Mouse (Mus musculus) midbrain, embryonic 16.5 days (tissue): ENCODE results near the gene Me1. TPM values are rescaled to one million over a fixed set of nuclear protein-coding genes. Genes with fewer than 3 reads are reported as not detected.

Experiments used
- ATAC-seq: fragments of 200-750 bp; cut with Nextera tagmentation; 2 replicates; pipeline ENCODE4 v1.8.0; 2017; ENCODE audit warnings: moderate TSS enrichment
- H3K27ac ChIP-seq: fragments of 300-500 bp; sonication (generic); 2 replicates; pipeline ENCODE4 v1.5.1; 2014; ENCODE audit warnings: mild to moderate bottlenecking, low read length, mixed read lengths
- H3K27me3 ChIP-seq: fragments of 300-500 bp; sonication (generic); 2 replicates; pipeline ENCODE4 v1.6.1; 2014; ENCODE audit warnings: low read depth, low read length, mixed read lengths; ENCODE audit not compliant: control insufficient read depth, insufficient read depth
- H3K36me3 ChIP-seq: fragments of 300-500 bp; sonication (generic); 2 replicates; pipeline ENCODE4 v1.6.1; 2014; ENCODE audit warnings: mild to moderate bottlenecking, low read length, moderate library complexity, mixed read lengths; ENCODE audit not compliant: control insufficient read depth, insufficient read depth
- H3K4me1 ChIP-seq: fragments of 300-500 bp; sonication (generic); 2 replicates; pipeline ENCODE4 v1.6.1; 2014; ENCODE audit warnings: mild to moderate bottlenecking, low read length, mixed read lengths; ENCODE audit not compliant: control insufficient read depth, insufficient read depth
- H3K4me2 ChIP-seq: fragments of 300-500 bp; sonication (generic); 2 replicates; pipeline ENCODE4 v1.6.1; 2014; ENCODE audit warnings: mild to moderate bottlenecking, low read length, mixed read lengths
- H3K4me3 ChIP-seq: fragments of 300-500 bp; sonication (generic); 2 replicates; pipeline ENCODE4 v1.5.1; 2014; ENCODE audit warnings: low read depth, mild to moderate bottlenecking, low read length, moderate library complexity, mixed read lengths
- H3K9ac ChIP-seq: fragments of 300-500 bp; sonication (generic); 2 replicates; pipeline ENCODE4 v1.6.1; 2014; ENCODE audit warnings: low read depth, low read length, mixed read lengths
- H3K9me3 ChIP-seq: fragments of 300-500 bp; sonication (generic); replicated peaks from 2 replicates; pipeline ENCODE4 v1.6.1; 2014; ENCODE audit warnings: mild to moderate bottlenecking, low read length, mixed read lengths; ENCODE audit not compliant: control insufficient read depth, poor library complexity, severe bottlenecking
- WGBS: fragments of 180-500 bp; shearing (Covaris S2); extraction: QIAGEN DNeasy Blood & Tissue Kit; methylation state at CpG from one replicate; pipeline ENCODE4 v1.1.7; 2014; 5-methylcytosine and 5-hydroxymethylcytosine counted together
- polyA plus RNA-seq: library from polyadenylated mRNA; unstranded; fragments of >200 nt; fragmentation: Nextera tagmentation; extraction: Ambion mirVana; gene quantifications from 2 replicates; pipeline ENCODE4 v1.2.1, GENCODE M21; 2015

The Me1 gene
- polyA plus RNA-seq, 1 experiment from 2014 or later = 51.5 TPM

GRCm38 (mm10) chr9:86679843-86680417 is 15.8 kb downstream of the Me1 start:
- WGBS = 81% methylated on average over 11 of the region's 11 CpGs
- H3K4me3 ChIP-seq = no peak overlapping the region
- ATAC-seq = no peak
- H3K4me2 ChIP-seq = no peak overlapping the region
- peaks cover 3% of the 10 kb centered on the region; the same call in 1 of the 2 replicates for H3K4me1 ChIP-seq
- no peak overlapping the region for H3K27ac ChIP-seq
- H3K9ac ChIP-seq = no peak overlapping the region
- H3K27me3 ChIP-seq = no peaks in the 10 kb centered on the region
- no peaks in the 10 kb centered on the region for H3K36me3 ChIP-seq
- H3K9me3 ChIP-seq = no peaks in the 10 kb centered on the region

GRCm38 (mm10) chr9:86676246-86676645 is 19.5 kb downstream of the Me1 start:
- no peak for ATAC-seq
- Histone ChIP-seq H3K4me1 (no peaks in the 10 kb centered on the region), H3K36me3 (no peaks in the 10 kb centered on the region), H3K9ac (no peak overlapping the region), H3K4me2 (no peak overlapping the region), H3K4me3 (no peak overlapping the region), H3K27me3 (no peaks in the 10 kb centered on the region), H3K27ac (no peak overlapping the region), H3K9me3 (no peaks in the 10 kb centered on the region)
- 95% methylated on average over 3 of the region's 3 CpGs for WGBS

- WGBS = 96% methylated on average over 2 of the region's 2 CpGs
- no peaks in the 10 kb centered on the region for H3K4me1 ChIP-seq
- no peaks in the 10 kb centered on the region for H3K9me3 ChIP-seq
- no peak overlapping the region for H3K4me3 ChIP-seq
- no peak overlapping the region for H3K27ac ChIP-seq
- no peak for ATAC-seq
- no peak overlapping the region for H3K9ac ChIP-seq
- H3K27me3 ChIP-seq = no peaks in the 10 kb centered on the region
- no peaks in the 10 kb centered on the region for H3K36me3 ChIP-seq
- H3K4me2 ChIP-seq = no peak overlapping the region
Observed at GRCm38 (mm10) chr9:86675426-86675825, 20.3 kb downstream of the Me1 start.

GRCm38 (mm10) chr9:86672907-86673472 is 22.8 kb downstream of the Me1 start:
- ATAC-seq = no peak
- H3K4me1 ChIP-seq = no peaks in the 10 kb centered on the region
- H3K27ac ChIP-seq = no peak overlapping the region
- WGBS = 76% methylated on average over 5 of the region's 5 CpGs
- H3K4me3 ChIP-seq = no peak overlapping the region
- H3K9me3 ChIP-seq = no peaks in the 10 kb centered on the region
- no peaks in the 10 kb centered on the region for H3K36me3 ChIP-seq
- H3K4me2 ChIP-seq = no peak overlapping the region
- no peaks in the 10 kb centered on the region for H3K27me3 ChIP-seq
- H3K9ac ChIP-seq = no peak overlapping the region

GRCm38 (mm10) chr9:86668590-86669252 is 27.0 kb downstream of the Me1 start:
- ATAC-seq = peak; percentile 85

GRCm38 (mm10) chr9:86667138-86667750 is 28.5 kb downstream of the Me1 start:
- Histone ChIP-seq H3K9ac (no peak overlapping the region), H3K4me1 (no peaks in the 10 kb centered on the region), H3K4me2 (no peak overlapping the region), H3K36me3 (no peaks in the 10 kb centered on the region), H3K4me3 (no peak overlapping the region), H3K27ac (no peak overlapping the region), H3K27me3 (no peaks in the 10 kb centered on the region), H3K9me3 (no peaks in the 10 kb centered on the region)
- 87% methylated on average over 7 of the region's 7 CpGs for WGBS
- no peak for ATAC-seq

More at GRCm38 (mm10) chr9:86668590-86669252, 27.0 kb downstream of the Me1 start:
- no peaks in the 10 kb centered on the region for H3K27me3 ChIP-seq
- H3K9me3 ChIP-seq = no peaks in the 10 kb centered on the region
- no peaks in the 10 kb centered on the region for H3K36me3 ChIP-seq
- WGBS = 12% methylated on average over 8 of the region's 8 CpGs
- H3K4me1 ChIP-seq = no peaks in the 10 kb centered on the region
- no peak overlapping the region for H3K4me2 ChIP-seq
- H3K9ac ChIP-seq = no peak overlapping the region
- H3K4me3 ChIP-seq = no peak overlapping the region
- H3K27ac ChIP-seq = no peak overlapping the region

- no peaks in the 10 kb centered on the region for H3K27me3 ChIP-seq
- ATAC-seq = no peak
- WGBS = 94% methylated on average over 6 of the region's 6 CpGs
Observed at GRCm38 (mm10) chr9:86661679-86662078, 34.1 kb downstream of the Me1 start.

GRCm38 (mm10) chr9:86661266-86661665 is 34.5 kb downstream of the Me1 start:
- no peak for ATAC-seq
- no peak overlapping the region for H3K27ac ChIP-seq
- no peak overlapping the region for H3K4me3 ChIP-seq
- no peak overlapping the region for H3K4me2 ChIP-seq
- no peaks in the 10 kb centered on the region for H3K27me3 ChIP-seq
- no peaks in the 10 kb centered on the region for H3K36me3 ChIP-seq
- no peaks in the 10 kb centered on the region for H3K9me3 ChIP-seq
- WGBS = 91% methylated on average over 3 of the region's 3 CpGs
- no peak overlapping the region for H3K9ac ChIP-seq
- no peaks in the 10 kb centered on the region for H3K4me1 ChIP-seq

More at GRCm38 (mm10) chr9:86661679-86662078, 34.1 kb downstream of the Me1 start:
- Histone ChIP-seq H3K9me3 (no peaks in the 10 kb centered on the region), H3K4me1 (no peaks in the 10 kb centered on the region), H3K36me3 (no peaks in the 10 kb centered on the region), H3K4me2 (no peak overlapping the region), H3K27ac (no peak overlapping the region), H3K9ac (no peak overlapping the region), H3K4me3 (no peak overlapping the region)

- no peak for ATAC-seq
- Histone ChIP-seq H3K27me3 (no peaks in the 10 kb centered on the region), H3K36me3 (no peaks in the 10 kb centered on the region), H3K27ac (no peak overlapping the region), H3K4me2 (no peak overlapping the region), H3K4me1 (no peaks in the 10 kb centered on the region), H3K9me3 (no peaks in the 10 kb centered on the region), H3K4me3 (no peak overlapping the region), H3K9ac (no peak overlapping the region)
- WGBS = 96% methylated on average over 2 of the region's 2 CpGs
Observed at GRCm38 (mm10) chr9:86660327-86660726, 35.4 kb downstream of the Me1 start.
